Mouse (Mus musculus) midbrain, postnatal 0 days (tissue): Measurements from ENCODE around the gene Tbc1d30. TPM values are rescaled to one million over a fixed set of nuclear protein-coding genes. Genes with fewer than 3 reads are reported as not detected.

Experiments
- ATAC-seq: fragments of 200-750 bp; cut with Nextera tagmentation; 2 replicates; pipeline ENCODE4 v1.8.0; 2017; ENCODE audit warnings: moderate number of reproducible peaks, mild to moderate bottlenecking, moderate TSS enrichment, moderate library complexity; ENCODE audit not compliant: low FRiP score
- DNase-seq: peaks from one replicate; pipeline ENCODE4 v3.0.0-alpha.2; 2015; ENCODE audit warnings: low spot score
- H3K27ac ChIP-seq: fragments of 300-500 bp; sonication (generic); 2 replicates; pipeline ENCODE4 v1.5.1; 2014; ENCODE audit warnings: low read depth, mild to moderate bottlenecking, low read length, mixed read lengths
- H3K27me3 ChIP-seq: fragments of 300-500 bp; sonication (generic); 2 replicates; pipeline ENCODE4 v1.6.1; 2014; ENCODE audit warnings: low read length, control low read depth, mixed read lengths; ENCODE audit not compliant: insufficient read depth
- H3K36me3 ChIP-seq: fragments of 300-500 bp; sonication (generic); 2 replicates; pipeline ENCODE4 v1.6.1; 2014; ENCODE audit warnings: low read length, control low read depth, mixed read lengths; ENCODE audit not compliant: insufficient read depth
- H3K4me1 ChIP-seq: fragments of 300-500 bp; sonication (generic); 2 replicates; pipeline ENCODE4 v1.6.1; 2014; ENCODE audit warnings: mild to moderate bottlenecking, control low read depth, antibody characterized with exemption, low read length, mixed read lengths; ENCODE audit not compliant: insufficient read depth
- H3K4me2 ChIP-seq: fragments of 300-500 bp; sonication (generic); 2 replicates; pipeline ENCODE4 v1.6.1; 2014; ENCODE audit warnings: low read depth, mild to moderate bottlenecking, low read length, mixed read lengths; ENCODE audit not compliant: poor library complexity, severe bottlenecking
- H3K4me3 ChIP-seq: fragments of 300-500 bp; sonication (generic); 2 replicates; pipeline ENCODE4 v1.5.1; 2014; ENCODE audit warnings: low read depth, mild to moderate bottlenecking, low read length, moderate library complexity
- H3K9ac ChIP-seq: fragments of 300-500 bp; sonication (generic); replicated peaks from 2 replicates; pipeline ENCODE4 v1.6.1; 2014; ENCODE audit warnings: mild to moderate bottlenecking, low read length, moderate library complexity, mixed read lengths; ENCODE audit not compliant: poor library complexity, severe bottlenecking
- H3K9me3 ChIP-seq: fragments of 300-500 bp; sonication (generic); 2 replicates; pipeline ENCODE4 v1.6.1; 2016; ENCODE audit warnings: low read length, control low read depth
- CTCF ChIP-seq: IDR thresholded peaks from 2 replicates; pipeline ENCODE4 v1.5.1; 2016; ENCODE audit warnings: antibody characterized with exemption, mild to moderate bottlenecking
- WGBS: fragments of 180-500 bp; shearing (Covaris S2); extraction: QIAGEN DNeasy Blood & Tissue Kit; methylation state at CpG from one replicate; pipeline ENCODE4 v1.1.7; 2014; 5-methylcytosine and 5-hydroxymethylcytosine counted together
- polyA plus RNA-seq: library from polyadenylated mRNA; unstranded; fragments of >200 nt; fragmentation: Nextera tagmentation; extraction: Ambion mirVana; gene quantifications from 2 replicates; pipeline ENCODE4 v1.2.1, GENCODE M21; 2015
- total RNA-seq: library from RNA; depleted of rRNA; stranded (reverse); fragments of >200 nt; gene quantifications from 2 replicates; pipeline ENCODE4 v1.2.3, GENCODE M21; 2014

Gene Tbc1d30
- total and polyA plus RNA-seq, 2 experiments from 2014 or later = 8.3 to 49.1 TPM

DNA sequence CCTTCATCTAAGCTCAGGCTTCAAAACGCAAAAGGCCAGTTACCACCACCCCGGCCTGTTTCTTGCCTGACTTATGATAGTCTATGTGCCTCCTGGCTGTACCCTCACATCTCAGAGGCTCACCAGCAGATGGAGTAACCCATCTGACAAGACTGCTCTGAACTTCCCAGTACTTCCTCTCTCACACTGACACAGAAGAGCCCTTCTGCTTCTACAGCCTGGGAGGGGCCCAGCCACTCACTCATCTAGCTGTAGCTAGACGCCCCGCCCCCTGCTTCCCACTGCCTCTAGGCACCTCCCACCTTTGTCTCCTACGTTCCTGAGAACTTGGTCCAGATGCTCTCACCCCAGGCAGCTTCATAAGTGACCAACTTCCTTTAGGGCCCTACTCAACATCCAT, 45.6 kb downstream of the Tbc1d30 start:
- peaks cover 15% of the 10 kb centered on the region for H3K36me3 ChIP-seq
- H3K27me3 ChIP-seq = no peaks in the 10 kb centered on the region
- no peaks in the 10 kb centered on the region for H3K9me3 ChIP-seq
- H3K27ac ChIP-seq = no peak overlapping the region
- peak; percentile 61 for TF ChIP-seq CTCF
- no peak overlapping the region for H3K4me2 ChIP-seq
- H3K4me1 ChIP-seq = peaks cover 7% of the 10 kb centered on the region; the same call in 1 of the 2 replicates
- no peak overlapping the region for H3K4me3 ChIP-seq
- DNase-seq (peak; percentile 46), ATAC-seq (no peak)
- H3K9ac ChIP-seq = no peak overlapping the region
- 27% methylated on average over 5 of the region's 5 CpGs for WGBS

DNA sequence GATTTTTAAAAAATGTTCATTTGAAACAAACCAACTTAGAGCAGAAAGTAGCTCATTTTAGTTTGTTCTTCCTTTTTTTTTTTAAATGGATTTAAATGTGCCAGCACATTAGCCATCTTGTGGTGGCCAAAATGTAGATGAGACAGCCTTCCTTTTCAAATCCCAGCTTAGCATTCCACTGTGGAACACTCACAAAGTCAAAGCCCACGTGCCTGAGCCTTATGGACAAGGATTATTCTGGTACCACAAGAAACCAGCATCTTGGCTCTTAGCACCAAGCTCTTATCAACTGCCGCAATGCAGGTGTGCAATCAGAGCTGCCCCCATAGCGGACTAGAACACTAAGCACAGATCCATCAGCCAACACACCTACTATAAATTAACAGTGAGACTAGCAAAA, 47.5 kb downstream of the Tbc1d30 start:
- TF ChIP-seq CTCF = no peak
- Histone ChIP-seq H3K4me1 (peaks cover 2% of the 10 kb centered on the region; the same call in 1 of the 2 replicates), H3K9ac (no peak overlapping the region), H3K4me3 (no peak overlapping the region), H3K4me2 (no peak overlapping the region), H3K9me3 (no peaks in the 10 kb centered on the region), H3K36me3 (peaks cover 15% of the 10 kb centered on the region), H3K27me3 (no peaks in the 10 kb centered on the region), H3K27ac (no peak overlapping the region)
- 72% methylated on average over 3 of the region's 3 CpGs for WGBS
- no peak for ATAC-seq
- no peak for DNase-seq

DNA sequence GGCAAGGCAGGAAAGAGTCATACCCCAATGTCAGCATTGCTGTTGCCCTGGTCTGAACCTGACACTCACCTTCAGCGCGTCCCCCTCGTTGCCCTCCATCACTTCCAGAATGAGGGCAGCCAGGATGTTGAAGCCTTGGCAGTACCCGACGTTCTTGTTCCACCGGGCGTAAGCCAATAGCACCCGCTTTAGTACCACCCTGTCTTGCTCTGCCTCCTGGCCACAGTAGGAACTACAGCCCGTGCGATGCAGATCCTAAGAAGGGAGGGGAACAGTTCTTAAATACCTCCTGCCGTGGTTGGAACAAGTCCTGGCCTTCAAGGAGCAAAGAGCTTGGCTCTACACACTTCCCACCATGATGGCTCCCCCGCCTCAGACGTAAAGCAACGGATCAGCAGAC, 49.2 kb downstream of the Tbc1d30 start:
- no peak overlapping the region for H3K9ac ChIP-seq
- TF ChIP-seq CTCF = peak; percentile 10; the same call in 1 of the 2 replicates
- no peaks in the 10 kb centered on the region for H3K27me3 ChIP-seq
- H3K36me3 ChIP-seq = peaks cover 19% of the 10 kb centered on the region
- H3K4me3 ChIP-seq = no peak overlapping the region
- DNase-seq = no peak
- H3K9me3 ChIP-seq = no peaks in the 10 kb centered on the region
- no peak overlapping the region for H3K27ac ChIP-seq
- H3K4me1 ChIP-seq = no peaks in the 10 kb centered on the region
- WGBS = 83% methylated on average over 14 of the region's 14 CpGs
- no peak for ATAC-seq
- H3K4me2 ChIP-seq = no peak overlapping the region

DNA sequence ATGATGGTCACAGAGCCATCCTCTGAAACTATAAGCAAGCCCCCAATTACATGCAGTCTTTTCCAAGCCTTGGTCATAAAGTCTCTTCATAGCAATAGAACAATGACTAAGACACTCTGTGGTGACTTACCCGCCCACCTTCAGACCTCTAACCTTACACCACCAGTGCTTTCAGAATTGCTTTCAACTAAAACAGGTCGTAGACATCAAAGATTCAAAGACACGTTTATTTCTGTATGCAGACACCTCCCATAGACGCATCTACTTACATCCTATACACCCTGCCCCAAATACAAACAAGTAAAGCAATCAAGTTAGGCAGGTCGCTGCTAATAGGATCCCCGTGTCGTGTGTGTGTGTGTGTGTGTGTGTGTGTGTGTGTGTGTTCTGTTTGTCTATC, 50.4 kb downstream of the Tbc1d30 start:
- no peaks in the 10 kb centered on the region for H3K27me3 ChIP-seq
- no peak overlapping the region for H3K4me2 ChIP-seq
- H3K4me1 ChIP-seq = no peaks in the 10 kb centered on the region
- no peak for TF ChIP-seq CTCF
- H3K9me3 ChIP-seq = no peaks in the 10 kb centered on the region
- 81% methylated on average over 7 of the region's 7 CpGs for WGBS
- DNase-seq = no peak
- no peak overlapping the region for H3K9ac ChIP-seq
- H3K4me3 ChIP-seq = no peak overlapping the region
- no peak overlapping the region for H3K27ac ChIP-seq
- no peak for ATAC-seq
- H3K36me3 ChIP-seq = peaks cover 22% of the 10 kb centered on the region

DNA sequence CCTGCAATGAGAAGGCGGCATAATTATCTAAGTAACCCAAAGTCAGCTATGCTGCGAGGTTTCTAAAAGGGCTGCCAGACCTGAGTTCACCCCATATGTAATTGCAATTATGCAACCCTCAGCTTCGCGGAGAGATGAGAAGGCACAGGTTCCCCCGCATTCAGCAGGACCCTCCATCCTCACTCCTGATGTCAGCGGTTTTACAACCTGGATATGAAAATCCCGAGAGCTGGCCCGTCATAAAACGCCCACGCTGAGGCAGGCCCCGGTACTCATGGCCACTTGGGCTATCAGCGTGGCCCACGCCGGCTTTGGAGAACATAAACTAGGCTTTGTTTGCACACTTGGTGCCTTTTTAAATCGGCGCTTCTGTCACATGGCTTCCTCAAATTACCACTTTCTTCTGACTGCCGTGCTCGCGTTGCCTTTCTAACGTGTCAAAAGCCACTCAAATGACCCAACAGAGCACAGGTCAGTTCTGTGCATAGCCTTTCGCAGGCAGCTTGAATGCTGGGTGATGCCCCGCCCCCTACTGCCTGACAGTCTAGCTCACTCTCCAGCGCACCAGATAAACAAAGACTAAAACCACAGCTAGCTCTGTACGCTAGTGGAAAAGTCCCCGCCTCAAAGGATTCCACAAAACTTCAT, 53.9 kb downstream of the Tbc1d30 start:
- Histone ChIP-seq H3K27ac (no peak overlapping the region), H3K9ac (no peak overlapping the region), H3K4me1 (no peaks in the 10 kb centered on the region), H3K36me3 (peaks cover 38% of the 10 kb centered on the region), H3K4me2 (0 out of 2 replicates have a peak overlapping the region, but pooled peaks have one; percentile 30), H3K27me3 (no peaks in the 10 kb centered on the region), H3K4me3 (no peak overlapping the region), H3K9me3 (no peaks in the 10 kb centered on the region)
- ATAC-seq (no peak), DNase-seq (peak; percentile 26)
- WGBS = 46% methylated on average over 25 of the region's 25 CpGs
- no peak for TF ChIP-seq CTCF

DNA sequence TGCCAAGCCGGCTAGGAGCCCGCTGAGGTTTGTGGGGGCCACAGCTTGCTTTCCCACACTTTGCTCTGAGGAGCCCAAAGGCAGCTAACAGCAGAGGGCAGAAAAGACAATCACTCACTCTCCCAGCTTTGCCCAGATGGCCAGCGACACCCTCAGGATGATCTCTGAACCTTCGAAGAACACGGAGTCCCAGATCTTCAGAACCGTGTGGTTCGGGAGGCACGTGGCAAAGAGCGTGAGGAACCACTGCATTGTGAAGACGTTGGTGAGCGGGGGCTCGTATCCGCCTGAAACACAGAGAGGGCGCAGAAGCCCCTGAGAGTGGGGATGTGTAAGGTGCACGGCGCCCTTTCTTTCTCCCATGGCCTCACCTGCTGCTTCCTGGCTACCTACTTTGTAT, 56.6 kb downstream of the Tbc1d30 start:
- Histone ChIP-seq H3K9ac (no peak overlapping the region), H3K27ac (no peak overlapping the region), H3K4me3 (no peak overlapping the region), H3K36me3 (peaks cover 27% of the 10 kb centered on the region), H3K27me3 (no peaks in the 10 kb centered on the region), H3K4me2 (no peak overlapping the region), H3K9me3 (no peaks in the 10 kb centered on the region), H3K4me1 (no peaks in the 10 kb centered on the region; the same call in 1 of the 2 replicates)
- TF ChIP-seq CTCF = no peak; the same call in 1 of the 2 replicates
- ATAC-seq (no peak), DNase-seq (no peak)
- 83% methylated on average over 16 of the region's 16 CpGs for WGBS
